Mouse (Mus musculus) kidney, adult 9 months (tissue): ENCODE data around the gene Rpl13a.

Experiments used
- DNase-seq: peaks from one replicate; pipeline ENCODE4 v3.0.0; 2022

Rpl13a gene

DNA sequence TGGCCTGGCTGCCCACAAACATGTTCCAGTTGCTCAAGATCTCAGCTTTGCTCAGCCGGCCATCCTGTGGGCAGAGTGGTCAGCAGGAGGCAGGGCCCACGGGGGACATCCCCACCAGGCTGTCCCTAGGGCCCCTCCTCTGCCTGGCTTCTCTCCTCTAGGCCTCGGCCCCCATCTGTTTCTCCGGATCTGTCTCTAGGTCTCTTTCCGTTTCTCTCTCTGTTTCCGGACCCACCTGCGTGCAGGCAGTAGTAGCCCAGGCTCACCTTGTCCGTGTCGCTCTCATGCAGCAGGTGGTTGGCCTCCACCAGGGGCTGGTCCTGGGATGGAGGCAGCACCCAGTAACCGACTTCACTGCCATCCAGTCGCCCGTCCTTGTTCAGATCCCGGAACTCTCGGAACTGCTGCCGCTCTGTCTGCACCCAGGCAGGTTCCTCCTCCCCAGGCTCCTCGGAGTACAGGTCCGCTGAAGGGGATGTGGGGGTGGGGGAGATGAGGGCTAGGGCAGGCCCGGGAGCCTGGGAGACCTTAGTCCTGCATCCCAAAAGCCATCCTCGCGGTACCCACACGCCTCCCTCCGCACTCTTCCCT lies 45.2 kb downstream of the Rpl13a start:
- DNase-seq = no peak

- peak; percentile 47 for DNase-seq
These were observed 45.9 kb downstream of the Rpl13a start for GRCm38 (mm10) chr7:45082401-45083299.

DNA sequence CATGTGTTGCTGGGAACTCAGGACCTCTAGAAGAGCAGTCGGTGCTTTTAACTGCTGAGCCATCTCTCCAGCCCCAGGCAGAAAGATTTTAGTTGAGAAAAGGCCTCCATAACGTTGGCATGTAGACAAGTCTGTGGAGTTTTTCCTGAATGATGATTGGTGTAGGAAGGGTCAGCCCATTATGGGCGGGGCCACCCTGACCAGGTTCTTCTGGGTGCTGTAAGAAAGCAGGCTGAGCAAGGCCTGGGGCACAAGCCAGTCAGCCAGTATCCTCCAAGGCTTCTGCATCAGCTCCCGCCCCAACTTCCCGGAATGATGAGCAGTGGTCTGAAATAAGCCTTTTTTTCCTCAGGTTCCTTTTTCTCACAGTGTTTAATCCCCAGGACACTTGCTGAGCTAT lies 47.5 kb downstream of the Rpl13a start:
- DNase-seq = no peak

DNA sequence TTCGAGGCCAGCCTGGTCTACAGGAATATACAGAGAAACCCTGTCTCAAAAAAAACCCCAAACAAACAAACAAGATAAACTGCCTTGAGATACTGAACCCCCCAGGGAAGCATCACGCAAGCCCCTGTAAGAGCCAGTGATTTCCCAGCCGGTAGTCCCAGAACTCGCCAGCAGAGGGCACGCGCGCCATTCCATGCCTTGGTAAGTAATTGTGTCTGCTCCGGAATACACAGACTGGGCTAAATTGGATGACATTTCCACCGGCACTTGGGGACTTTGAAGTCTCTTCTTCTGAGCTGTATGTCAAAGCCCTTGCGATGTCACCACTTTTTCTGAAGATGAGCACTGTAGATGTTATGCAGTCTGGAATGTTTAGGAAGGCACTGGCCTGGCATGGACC lies 48.7 kb downstream of the Rpl13a start:
- DNase-seq = peak; percentile 94

DNA sequence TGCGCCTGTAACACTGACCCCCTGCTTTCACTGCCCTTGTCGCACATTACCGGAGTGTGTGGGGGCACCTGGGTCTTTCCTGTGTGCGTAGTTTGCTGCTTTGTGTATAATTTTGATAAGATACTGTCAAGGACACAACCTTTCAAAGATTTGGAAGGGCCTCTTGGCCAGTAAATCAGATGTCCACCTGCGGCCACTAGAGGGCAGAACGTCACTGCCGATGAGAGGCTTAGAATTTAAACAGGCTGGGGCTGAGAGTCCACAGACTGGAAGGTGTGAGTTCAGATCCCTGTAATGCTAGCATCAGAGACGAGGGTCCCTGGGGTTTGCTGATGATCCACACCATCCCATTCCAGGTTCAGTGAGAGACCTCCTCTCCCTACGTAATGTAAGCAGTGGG lies 50.0 kb downstream of the Rpl13a start:
- peak; percentile 81 for DNase-seq

DNA sequence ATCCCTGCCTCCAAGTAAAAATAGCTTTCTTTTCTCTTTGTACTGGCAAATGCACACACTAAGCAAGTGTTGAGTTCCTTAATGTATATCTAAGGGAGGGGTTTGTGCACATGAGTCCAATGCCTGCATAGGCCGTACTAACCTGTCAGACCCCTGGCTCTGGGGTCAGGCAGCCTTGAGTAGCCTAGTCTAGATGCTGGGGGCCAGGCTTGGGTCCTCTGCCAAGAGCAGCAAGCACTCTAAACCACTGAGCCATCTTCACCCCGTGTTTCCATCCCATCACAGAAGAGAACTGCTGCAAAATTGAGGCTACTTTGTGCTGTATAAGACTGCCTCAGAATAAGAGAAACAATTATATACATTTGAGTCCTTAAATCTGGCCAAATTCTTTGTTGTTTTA lies 50.7 kb downstream of the Rpl13a start:
- no peak for DNase-seq

- DNase-seq = no peak
These were observed 51.2 kb downstream of the Rpl13a start for GRCm38 (mm10) chr7:45077322-45077721.

DNA sequence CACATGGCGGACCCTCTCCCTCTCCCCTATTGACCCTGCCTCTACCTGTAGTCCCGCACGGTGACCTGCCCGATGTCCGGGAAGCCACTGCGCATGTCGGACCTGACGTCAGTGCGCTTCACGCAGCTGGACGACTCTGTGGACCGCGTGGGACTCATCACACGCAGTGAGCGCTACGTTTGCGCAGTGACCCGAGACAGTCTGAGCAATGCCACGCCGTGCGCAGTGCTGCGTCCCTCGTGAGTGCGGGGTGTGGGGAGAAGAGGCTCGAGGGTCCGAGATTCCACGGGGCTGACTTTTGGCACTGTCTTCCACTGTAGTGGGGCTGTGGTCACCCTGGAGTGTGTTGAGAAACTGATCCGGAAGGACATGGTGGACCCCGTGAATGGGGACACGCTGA lies 52.1 kb downstream of the Rpl13a start:
- DNase-seq = no peak
